Mouse (Mus musculus) embryonic facial prominence, embryonic 12.5 days (tissue): ENCODE measurements around the gene Gm49366. TPM values are rescaled to one million over a fixed set of nuclear protein-coding genes. Genes with fewer than 3 reads are reported as not detected.
"Not testable (repeated sequence)": the region's sequence is repeated elsewhere in the genome, so short reads cannot be mapped to it uniquely, and the experiment has no call there.

ENCODE experiments used
- ATAC-seq: fragments of 200-750 bp; cut with Nextera tagmentation; 2 replicates; pipeline ENCODE4 v1.8.0; 2017; ENCODE audit not compliant: insufficient number of reproducible peaks, insufficient read depth, low FRiP score, low TSS enrichment
- H3K27ac ChIP-seq: fragments of 300-500 bp; sonication (generic); 2 replicates; pipeline ENCODE4 v1.5.1; 2016; ENCODE audit warnings: mild to moderate bottlenecking
- H3K27me3 ChIP-seq: fragments of 300-500 bp; sonication (generic); 2 replicates; pipeline ENCODE4 v1.6.1; 2016; ENCODE audit warnings: mild to moderate bottlenecking, moderate library complexity
- H3K36me3 ChIP-seq: fragments of 300-500 bp; sonication (generic); 2 replicates; pipeline ENCODE4 v1.6.1; 2016; ENCODE audit warnings: mild to moderate bottlenecking
- H3K4me1 ChIP-seq: fragments of 300-500 bp; sonication (generic); 2 replicates; pipeline ENCODE4 v1.6.1; 2016
- H3K4me2 ChIP-seq: fragments of 300-500 bp; sonication (generic); replicated peaks from 2 replicates; pipeline ENCODE4 v1.6.1; 2016; ENCODE audit warnings: mild to moderate bottlenecking, moderate library complexity
- H3K4me3 ChIP-seq: fragments of 300-500 bp; sonication (generic); 2 replicates; pipeline ENCODE4 v1.5.1; 2016; ENCODE audit warnings: mild to moderate bottlenecking
- H3K9ac ChIP-seq: fragments of 300-500 bp; sonication (generic); 2 replicates; pipeline ENCODE4 v1.6.1; 2016; ENCODE audit warnings: mild to moderate bottlenecking, moderate library complexity
- H3K9me3 ChIP-seq: fragments of 300-500 bp; sonication (generic); 2 replicates; pipeline ENCODE4 v1.6.1; 2016; ENCODE audit warnings: mild to moderate bottlenecking, moderate library complexity
- WGBS: fragments of 180-500 bp; shearing (Covaris S2); methylation state at CpG from one replicate; pipeline ENCODE4 v1.1.7; 2016; 5-methylcytosine and 5-hydroxymethylcytosine counted together
- polyA plus RNA-seq: library from polyadenylated mRNA; unstranded; fragments of >200 nt; fragmentation: Nextera tagmentation; extraction: Ambion mirVana; gene quantifications from 2 replicates; pipeline ENCODE4 v1.2.1, GENCODE M21; 2016

The Gm49366 gene
- polyA plus RNA-seq, 1 experiment from 2014 or later = not detected

GRCm38 (mm10) chr12:84099605-84100004 is 60.9 kb downstream of the Gm49366 start:
- peaks cover 4% of the 10 kb centered on the region; the same call in 1 of the 2 replicates for H3K9me3 ChIP-seq
- H3K4me3 ChIP-seq = no peak overlapping the region
- no peak overlapping the region for H3K27ac ChIP-seq
- 93% methylated on average over 2 of the region's 2 CpGs for WGBS
- H3K9ac ChIP-seq = no peak overlapping the region
- no peak overlapping the region for H3K4me2 ChIP-seq
- ATAC-seq = no peak
- H3K27me3 ChIP-seq = no peaks in the 10 kb centered on the region
- H3K4me1 ChIP-seq = no peaks in the 10 kb centered on the region
- no peaks in the 10 kb centered on the region for H3K36me3 ChIP-seq

GRCm38 (mm10) chr12:84100071-84100470 is 61.3 kb downstream of the Gm49366 start:
- peak overlapping the region; percentile 71 for H3K4me2 ChIP-seq
- no peak overlapping the region for H3K27ac ChIP-seq
- H3K27me3 ChIP-seq = no peaks in the 10 kb centered on the region
- WGBS = 47% methylated on average over 1 of the region's 1 CpGs
- H3K36me3 ChIP-seq = no peaks in the 10 kb centered on the region
- no peak for ATAC-seq
- peak overlapping the region; percentile 55; the same call in 1 of the 2 replicates for H3K4me3 ChIP-seq
- H3K9me3 ChIP-seq = peaks cover 4% of the 10 kb centered on the region; the same call in 1 of the 2 replicates
- no peaks in the 10 kb centered on the region for H3K4me1 ChIP-seq
- H3K9ac ChIP-seq = no peak overlapping the region

GRCm38 (mm10) chr12:84100604-84101492 is 62.1 kb downstream of the Gm49366 start, which contains the start of gene Acot6:
Gene Acot6 (plus strand): TSS chr12:84100654.
- peak within 1 kb of the TSS; percentile 68 for H3K9ac ChIP-seq
- H3K36me3 ChIP-seq, H3K27ac ChIP-seq, H3K4me1 ChIP-seq, H3K27me3 ChIP-seq, H3K9me3 ChIP-seq: not testable (repeated sequence)
- H3K4me2 ChIP-seq = peak within 1 kb of the TSS; percentile 71
- under 1% methylated on average over 78 of the region's 80 CpGs for WGBS
- peak within 1 kb of the TSS; percentile 55 for H3K4me3 ChIP-seq
- 0 out of 2 replicates have a peak, but pooled peaks have one; percentile 35 for ATAC-seq

GRCm38 (mm10) chr12:84101493-84101845 is 62.7 kb downstream of the Gm49366 start:
- 0 out of 2 replicates have a peak overlapping the region, but pooled peaks have one; percentile 68 for H3K9ac ChIP-seq

GRCm38 (mm10) chr12:84107012-84107411 is 68.3 kb downstream of the Gm49366 start:
- Histone ChIP-seq H3K9ac (no peak overlapping the region), H3K36me3 (no peaks in the 10 kb centered on the region), H3K4me3 (no peak overlapping the region), H3K9me3 (no peaks in the 10 kb centered on the region), H3K27me3 (no peaks in the 10 kb centered on the region), H3K4me2 (no peak overlapping the region), H3K27ac (no peak overlapping the region), H3K4me1 (no peaks in the 10 kb centered on the region)
- WGBS = 72% methylated on average over 3 of the region's 3 CpGs
- ATAC-seq = no peak

More at GRCm38 (mm10) chr12:84101493-84101845, 62.7 kb downstream of the Gm49366 start:
- H3K4me3 ChIP-seq = peak overlapping the region; percentile 55
- no peaks in the 10 kb centered on the region for H3K27me3 ChIP-seq
- no peaks in the 10 kb centered on the region for H3K9me3 ChIP-seq
- H3K4me1 ChIP-seq = no peaks in the 10 kb centered on the region
- peak overlapping the region; percentile 71 for H3K4me2 ChIP-seq
- H3K27ac ChIP-seq = no peak overlapping the region
- WGBS = 55% methylated on average over 2 of the region's 2 CpGs
- no peak for ATAC-seq
- no peaks in the 10 kb centered on the region for H3K36me3 ChIP-seq

- Histone ChIP-seq H3K36me3 (no peaks in the 10 kb centered on the region), H3K9ac (no peak overlapping the region), H3K4me1 (no peaks in the 10 kb centered on the region), H3K27ac (no peak overlapping the region), H3K9me3 (no peaks in the 10 kb centered on the region), H3K27me3 (no peaks in the 10 kb centered on the region), H3K4me3 (no peak overlapping the region), H3K4me2 (no peak overlapping the region)
- WGBS = 91% methylated on average over 1 of the region's 1 CpGs
- ATAC-seq = no peak
Observed at GRCm38 (mm10) chr12:84107692-84108091, 69.0 kb downstream of the Gm49366 start.

Other genes with a start within 250 kb of the Gm49366 start
- 38.7 and 40.2 TPM in 2 replicates for gene Numb, start 117.0 kb upstream of the Gm49366 start, polyA plus RNA-seq
- 19.6 and 22.6 TPM in 2 replicates for gene Riox1, start 88.3 kb upstream of the Gm49366 start, polyA plus RNA-seq
- gene Heatr4, start 54.1 kb upstream of the Gm49366 start, polyA plus RNA-seq = not detected in 2 replicates
- 19.3 and 20.8 TPM in 2 replicates for gene Acot2, start 51.1 kb upstream of the Gm49366 start, polyA plus RNA-seq
- gene Acot1, start 29.4 kb upstream of the Gm49366 start, polyA plus RNA-seq = 37.2 and 39.7 TPM in 2 replicates
- 0.36 and 0.75 TPM in 2 replicates for gene Acot4, start 556 bp upstream of the Gm49366 start, polyA plus RNA-seq
- 0.38 and 0.49 TPM in 2 replicates for gene Acot3, start 13.2 kb downstream of the Gm49366 start, polyA plus RNA-seq
- not detected in 2 replicates for gene Acot5, start 30.4 kb downstream of the Gm49366 start, polyA plus RNA-seq
- 1.2 and 1.3 TPM in 2 replicates for gene Acot6, start 61.7 kb downstream of the Gm49366 start, polyA plus RNA-seq
- 7.5 and 8.8 TPM in 2 replicates for gene Dnal1, start 75.4 kb downstream of the Gm49366 start, polyA plus RNA-seq
- 1.4 and 1.5 TPM in 2 replicates for gene Pnma1, start 109.6 kb downstream of the Gm49366 start, polyA plus RNA-seq
- gene Elmsan1, start 179.9 kb downstream of the Gm49366 start, polyA plus RNA-seq = 7.9 and 9.0 TPM in 2 replicates
- gene Ptgr2, start 246.3 kb downstream of the Gm49366 start, polyA plus RNA-seq = 12.5 and 13.0 TPM in 2 replicates